Mouse (Mus musculus): ENCODE data around the gene 1110032A03Rik.

Gene 1110032A03Rik

GRCm38 (mm10) chr9:50768107-50769002, 7.0 kb downstream of the 1110032A03Rik start, which contains the start of gene Fdxacb1:
TSS of gene Fdxacb1 (plus strand) at chr9:50768236.
- DNase-seq: peak; percentile 98

GRCm38 (mm10) chr9:50767531-50768106, 7.7 kb downstream of the 1110032A03Rik start:
- no peak for DNase-seq

- DNase-seq: no peak
Measured at GRCm38 (mm10) chr9:50763331-50763730, 12.0 kb downstream of the 1110032A03Rik start.

GRCm38 (mm10) chr9:50761520-50762243, 13.6 kb downstream of the 1110032A03Rik start:
- no peak for DNase-seq

- DNase-seq: no peak
Measured at GRCm38 (mm10) chr9:50756711-50757110, 18.6 kb downstream of the 1110032A03Rik start.

- DNase-seq: no peak
Measured at GRCm38 (mm10) chr9:50753947-50754346, 21.4 kb downstream of the 1110032A03Rik start.

GRCm38 (mm10) chr9:50752784-50753615, 22.3 kb downstream of the 1110032A03Rik start:
- DNase-seq: peak; percentile 86

- peak; percentile 41 for DNase-seq
Measured at GRCm38 (mm10) chr9:50752054-50752602, 23.2 kb downstream of the 1110032A03Rik start, which contains the start of gene Hspb2. TSS of gene Hspb2 (minus strand) at chr9:50752354.

GRCm38 (mm10) chr9:50751323-50751722, 24.0 kb downstream of the 1110032A03Rik start, which contains the start of gene Cryab:
TSS of gene Cryab (plus strand) at chr9:50751325.
- DNase-seq: no peak

GRCm38 (mm10) chr9:50750706-50751105, 24.6 kb downstream of the 1110032A03Rik start:
- DNase-seq: no peak

GRCm38 (mm10) chr9:50746214-50746677, 29.1 kb downstream of the 1110032A03Rik start, which contains the start of gene 2310030G06Rik:
TSS of gene 2310030G06Rik (minus strand) at chr9:50746536.
- peak; percentile 54 for DNase-seq

GRCm38 (mm10) chr9:50745806-50746205, 29.5 kb downstream of the 1110032A03Rik start:
- no peak for DNase-seq

GRCm38 (mm10) chr9:50742744-50743143, 32.6 kb downstream of the 1110032A03Rik start:
- no peak for DNase-seq

- no peak for DNase-seq
Measured at GRCm38 (mm10) chr9:50742261-50742660, 33.1 kb downstream of the 1110032A03Rik start.

- DNase-seq: no peak
Measured at GRCm38 (mm10) chr9:50740867-50741784, 34.2 kb downstream of the 1110032A03Rik start.

- DNase-seq: peak; percentile 95
Measured at GRCm38 (mm10) chr9:50738914-50739870, 36.1 kb downstream of the 1110032A03Rik start, which contains the start of gene Dixdc1. TSS of gene Dixdc1 (minus strand) at chr9:50739517.

GRCm38 (mm10) chr9:50734989-50735388, 40.3 kb downstream of the 1110032A03Rik start:
- peak; percentile 72 for DNase-seq

- no peak for DNase-seq
Measured at GRCm38 (mm10) chr9:50732560-50732959, 42.8 kb downstream of the 1110032A03Rik start.

GRCm38 (mm10) chr9:50729600-50729999, 45.7 kb downstream of the 1110032A03Rik start:
- no peak for DNase-seq
